Mouse (Mus musculus): ENCODE measurements around the gene Acsf3.

DNA sequence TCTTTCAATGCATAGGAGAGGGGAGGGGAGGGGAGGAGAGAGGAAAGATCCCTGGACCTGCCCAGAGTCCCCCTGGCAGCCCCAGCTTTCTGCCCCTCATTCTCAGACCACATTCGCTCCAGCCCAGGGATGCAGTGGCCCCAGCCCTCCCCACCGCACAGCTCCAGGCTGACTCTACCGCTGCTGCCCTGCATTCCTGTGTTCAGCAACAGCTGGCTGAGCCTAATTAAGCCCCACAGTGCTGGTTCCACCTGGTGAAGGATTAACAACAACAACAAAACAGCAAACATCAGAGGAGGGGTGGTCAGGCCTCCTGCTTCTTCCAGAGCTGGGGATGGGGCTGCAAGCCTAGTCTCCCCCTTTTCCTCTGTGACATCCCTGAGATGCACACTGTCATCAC lies 46.7 kb upstream of the Acsf3 start:
- TF ChIP-seq CTCF (IDR thresholded peaks at IDR 0.05; ENCODE audit: low read depth): no peak
- no peak for TF ChIP-seq EP300 (IDR thresholded peaks at IDR 0.05; ENCODE audit: low read depth)
